Mouse (Mus musculus): Measurements from ENCODE around the gene Nsmce4a. TPM values are rescaled to one million over a fixed set of nuclear protein-coding genes. Genes with fewer than 3 reads are reported as not detected.
"Not testable (repeated sequence)": the region's sequence is repeated elsewhere in the genome, so short reads cannot be mapped to it uniquely, and the experiment has no call there.

Nsmce4a gene
- polyA plus RNA-seq, 1 experiment from 2014 or later, result 163 TPM

- Histone ChIP-seq H3K27ac (no peak overlapping the region), H3K36me3 (no peaks in the 10 kb centered on the region), H3K4me2 (replicated peaks) (no peak overlapping the region), H3K4me1 (peaks cover 4% of the 10 kb centered on the region; the same call in 1 of the 2 replicates), H3K27me3 (0 out of 2 replicates have a peak, but pooled peaks cover 4% of the 10 kb centered on the region), H3K4me3 (no peak overlapping the region), H3K9me3 (no peaks in the 10 kb centered on the region), H3K9ac (no peak overlapping the region)
- ATAC-seq (ENCODE audit: low FRiP score, low read depth), result no peak
- 82% methylated on average over 3 of the region's 3 CpGs for WGBS
These were observed 27.2 kb upstream of the Nsmce4a start for GRCm38 (mm10) chr7:130600074-130600473.

- no peak overlapping the region for H3K27ac ChIP-seq
- no peaks in the 10 kb centered on the region for H3K9me3 ChIP-seq
- no peak overlapping the region for H3K4me2 ChIP-seq (replicated peaks)
- 67% methylated on average over 6 of the region's 6 CpGs for whole genome bisulfite sequencing
- H3K36me3 ChIP-seq, result no peaks in the 10 kb centered on the region
- no peak overlapping the region for H3K4me3 ChIP-seq
- no peak for ATAC-seq (ENCODE audit: low FRiP score, low read depth)
- no peak overlapping the region for H3K9ac ChIP-seq
- no peaks in the 10 kb centered on the region for H3K4me1 ChIP-seq
- 0 out of 2 replicates have a peak, but pooled peaks cover 4% of the 10 kb centered on the region for H3K27me3 ChIP-seq
These were observed 24.6 kb upstream of the Nsmce4a start for GRCm38 (mm10) chr7:130597546-130597945.

DNA sequence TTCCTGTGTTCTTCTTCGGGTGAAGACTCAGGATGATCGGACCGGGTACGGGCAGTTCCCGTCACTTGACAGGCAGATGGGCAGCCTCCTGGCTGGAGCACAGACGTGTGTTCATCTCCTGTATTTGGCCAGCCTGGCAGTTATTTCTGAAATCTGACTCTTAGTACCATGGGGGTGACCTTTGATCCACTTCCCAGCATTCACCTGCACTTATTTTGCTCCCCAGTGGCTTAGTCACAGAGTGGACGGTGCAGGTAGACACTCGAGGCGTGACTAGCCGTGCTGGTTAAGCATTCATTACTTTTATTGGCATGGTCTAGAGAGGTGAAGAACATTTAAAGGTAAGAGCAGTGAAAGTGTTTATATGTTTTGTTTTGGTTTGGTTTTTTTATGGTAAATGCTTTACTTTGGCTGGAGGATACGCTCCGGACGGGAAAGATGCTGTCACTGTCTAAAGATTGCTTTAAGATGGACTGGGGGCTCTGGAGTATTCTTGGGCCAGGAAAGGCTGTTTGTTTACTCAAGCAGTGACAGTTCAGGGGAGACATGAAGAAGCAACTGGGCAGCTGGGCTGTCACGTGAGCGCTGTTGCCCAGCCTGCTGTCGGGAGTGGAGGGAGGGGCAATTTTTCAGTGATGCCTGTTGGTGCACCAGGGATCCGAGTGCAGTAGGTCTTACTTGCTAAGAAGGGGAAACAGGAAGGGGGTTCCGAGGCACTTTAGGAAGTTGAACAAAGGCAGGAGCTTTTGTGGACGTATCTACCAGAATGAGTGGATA lies 23.3 kb upstream of the Nsmce4a start:
- not testable (repeated sequence) for ATAC-seq (ENCODE audit: low FRiP score, low read depth); H3K4me2 ChIP-seq (replicated peaks); H3K9me3 ChIP-seq; H3K27ac ChIP-seq; H3K4me1 ChIP-seq; H3K27me3 ChIP-seq; H3K9ac ChIP-seq; H3K36me3 ChIP-seq; H3K4me3 ChIP-seq
- WGBS, result 53% methylated on average over 9 of the region's 19 CpGs

GRCm38 (mm10) chr7:130593375-130594239 lies 20.7 kb upstream of the Nsmce4a start:
- not testable (repeated sequence) for H3K4me3 ChIP-seq; H3K27me3 ChIP-seq; ATAC-seq (ENCODE audit: low FRiP score, low read depth); H3K27ac ChIP-seq; H3K4me1 ChIP-seq; H3K36me3 ChIP-seq; H3K9me3 ChIP-seq; H3K9ac ChIP-seq; H3K4me2 ChIP-seq (replicated peaks)
- WGBS, result 66% methylated on average over 8 of the region's 11 CpGs

GRCm38 (mm10) chr7:130592975-130593374 lies 20.1 kb upstream of the Nsmce4a start:
- not testable (repeated sequence) for H3K36me3 ChIP-seq; H3K27ac ChIP-seq; H3K4me2 ChIP-seq (replicated peaks); H3K4me1 ChIP-seq; H3K4me3 ChIP-seq; ATAC-seq (ENCODE audit: low FRiP score, low read depth); H3K27me3 ChIP-seq; H3K9me3 ChIP-seq; H3K9ac ChIP-seq
- no CpG with 5 or more reads among the region's 11 CpGs for WGBS

DNA sequence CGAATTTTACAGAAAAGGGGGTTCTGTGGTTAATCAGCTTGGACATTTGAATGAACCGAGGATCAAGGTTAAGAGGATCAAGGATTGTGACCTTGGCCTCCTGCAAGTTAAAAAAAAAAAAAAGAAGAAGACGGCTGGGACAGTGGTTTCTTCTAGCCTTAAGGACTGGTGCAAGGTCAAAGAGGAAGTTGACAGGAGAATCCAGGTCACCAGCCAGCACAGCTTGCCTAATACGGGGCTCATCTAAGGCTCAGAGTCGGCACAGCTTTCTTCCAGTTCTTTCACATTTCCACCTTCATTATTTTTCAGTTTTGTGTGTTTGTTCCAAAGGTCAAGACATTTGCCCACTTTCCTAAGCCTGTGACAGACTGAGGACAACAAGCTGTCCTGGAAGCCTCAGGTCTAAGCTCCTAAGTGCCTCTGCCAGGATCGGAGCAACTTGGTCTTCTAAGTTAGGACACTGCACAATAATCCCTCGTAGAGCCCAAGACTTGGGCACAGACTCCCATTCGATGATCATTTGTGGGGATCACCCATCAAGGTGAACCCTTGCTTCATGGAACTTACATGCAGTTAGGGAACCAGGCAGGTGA lies 18.0 kb upstream of the Nsmce4a start:
- Histone ChIP-seq H3K4me2 (replicated peaks) (no peak overlapping the region), H3K9ac (no peak overlapping the region), H3K27ac (no peak overlapping the region), H3K4me3 (no peak overlapping the region), H3K9me3 (no peaks in the 10 kb centered on the region), H3K4me1 (no peaks in the 10 kb centered on the region), H3K36me3 (no peaks in the 10 kb centered on the region), H3K27me3 (no peaks in the 10 kb centered on the region)
- 82% methylated on average over 8 of the region's 8 CpGs for WGBS
- ATAC-seq (ENCODE audit: low FRiP score, low read depth), result no peak

GRCm38 (mm10) chr7:130590081-130590828 lies 17.3 kb upstream of the Nsmce4a start:
- Histone ChIP-seq H3K9ac (no peak overlapping the region), H3K36me3 (no peaks in the 10 kb centered on the region), H3K4me2 (replicated peaks) (no peak overlapping the region), H3K27me3 (no peaks in the 10 kb centered on the region), H3K27ac (no peak overlapping the region), H3K9me3 (no peaks in the 10 kb centered on the region), H3K4me3 (no peak overlapping the region), H3K4me1 (no peaks in the 10 kb centered on the region)
- no peak for ATAC-seq (ENCODE audit: low FRiP score, low read depth)
- WGBS, result 68% methylated on average over 13 of the region's 13 CpGs

GRCm38 (mm10) chr7:130586521-130587072 lies 13.7 kb upstream of the Nsmce4a start:
- ATAC-seq (ENCODE audit: low FRiP score, low read depth), result no peak
- no peak overlapping the region for H3K27ac ChIP-seq
- H3K4me1 ChIP-seq, result no peaks in the 10 kb centered on the region
- no peak overlapping the region for H3K9ac ChIP-seq
- H3K36me3 ChIP-seq, result no peaks in the 10 kb centered on the region
- H3K9me3 ChIP-seq, result no peaks in the 10 kb centered on the region
- H3K4me3 ChIP-seq, result no peak overlapping the region
- H3K27me3 ChIP-seq, result no peaks in the 10 kb centered on the region
- 69% methylated on average over 2 of the region's 2 CpGs for WGBS
- H3K4me2 ChIP-seq (replicated peaks), result no peak overlapping the region

- Histone ChIP-seq H3K9ac (no peak overlapping the region), H3K9me3 (no peaks in the 10 kb centered on the region), H3K4me1 (peaks cover 30% of the 10 kb centered on the region), H3K4me3 (no peak overlapping the region), H3K27me3 (no peaks in the 10 kb centered on the region), H3K36me3 (no peaks in the 10 kb centered on the region), H3K27ac (no peak overlapping the region), H3K4me2 (replicated peaks) (no peak overlapping the region)
- ATAC-seq (ENCODE audit: low FRiP score, low read depth), result no peak
- WGBS, result 78% methylated on average over 5 of the region's 5 CpGs
These were observed 5.7 kb upstream of the Nsmce4a start for GRCm38 (mm10) chr7:130578607-130579006.

DNA sequence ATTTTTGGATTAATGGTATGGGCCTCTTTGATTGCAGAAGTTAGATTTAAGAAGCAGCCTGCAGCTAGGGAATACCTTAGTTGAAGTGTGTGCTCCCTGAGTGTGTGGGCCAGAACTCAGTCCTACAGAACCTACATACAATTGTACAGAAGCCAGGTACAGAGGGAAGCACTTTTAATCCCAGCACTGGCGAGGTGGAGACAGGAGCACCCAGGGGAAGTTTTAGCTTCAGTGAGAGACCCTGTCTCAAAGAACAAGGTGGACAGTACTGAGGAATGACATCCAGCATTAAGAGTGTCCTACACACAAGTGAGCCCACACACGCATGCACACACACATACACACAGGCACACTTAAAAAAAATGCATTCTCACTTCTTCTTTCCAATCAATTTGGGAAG lies 5.1 kb upstream of the Nsmce4a start:
- H3K4me3 ChIP-seq, result no peak overlapping the region
- WGBS, result 86% methylated on average over 2 of the region's 2 CpGs
- peak overlapping the region; percentile 65; the same call in 1 of the 2 replicates for H3K27ac ChIP-seq
- H3K4me2 ChIP-seq (replicated peaks), result peak overlapping the region; percentile 60; the same call in 1 of the 2 replicates
- no peaks in the 10 kb centered on the region for H3K36me3 ChIP-seq
- H3K9ac ChIP-seq, result no peak overlapping the region
- no peak for ATAC-seq (ENCODE audit: low FRiP score, low read depth)
- no peaks in the 10 kb centered on the region for H3K9me3 ChIP-seq
- peaks cover 30% of the 10 kb centered on the region for H3K4me1 ChIP-seq
- H3K27me3 ChIP-seq, result no peaks in the 10 kb centered on the region

DNA sequence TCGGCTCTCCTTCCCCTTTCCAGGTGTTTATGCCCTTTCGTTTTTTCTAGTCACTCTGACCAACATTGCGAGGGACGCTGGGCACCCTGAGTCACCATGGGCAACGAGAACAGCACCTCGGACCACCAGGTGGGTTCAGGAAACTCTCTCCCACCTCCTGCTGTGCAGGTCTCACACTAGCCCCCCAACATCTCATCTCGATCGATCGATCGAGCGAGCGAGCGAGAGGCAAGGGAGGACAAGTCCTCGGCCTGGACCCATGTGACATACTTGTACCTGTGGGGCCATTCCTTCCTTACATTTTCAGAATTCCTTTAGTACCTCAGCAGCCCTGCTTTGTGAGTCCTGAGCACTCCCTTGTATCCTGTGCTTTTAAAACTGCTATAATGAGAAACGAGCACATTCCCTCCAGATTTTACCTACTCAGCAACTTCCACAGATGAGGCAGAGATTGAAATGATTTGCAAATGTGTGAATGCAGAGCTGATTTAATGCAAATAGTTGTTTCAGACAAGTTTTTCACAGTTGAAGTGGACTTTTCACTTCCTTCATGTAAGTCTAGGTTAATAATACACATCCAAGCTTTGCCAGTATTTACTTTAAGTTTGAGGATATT lies 4.6 kb upstream of the Nsmce4a start, which contains the start of gene Tacc2:
TSS of gene Tacc2 (plus strand) at position 51 of the 616 bp plus-strand sequence.
- H3K4me2 ChIP-seq (replicated peaks), result peak within 1 kb of the TSS; percentile 60
- H3K4me3 ChIP-seq, result peak within 1 kb of the TSS; percentile 31
- no peaks in the 10 kb centered on the region for H3K27me3 ChIP-seq
- no peak for ATAC-seq (ENCODE audit: low FRiP score, low read depth)
- H3K9me3 ChIP-seq, result no peaks in the 10 kb centered on the region
- 27% methylated on average over 15 of the region's 15 CpGs for WGBS
- peaks cover 30% of the 10 kb centered on the region for H3K4me1 ChIP-seq
- H3K36me3 ChIP-seq, result no peaks in the 10 kb centered on the region
- peak within 1 kb of the TSS; percentile 65; the same call in 1 of the 2 replicates for H3K27ac ChIP-seq
- H3K9ac ChIP-seq, result peak within 1 kb of the TSS; percentile 45; the same call in 1 of the 2 replicates
